Mouse (Mus musculus) thymus, adult 2 months (tissue): ENCODE data around the gene Ttll1.

Source experiments
- CTCF ChIP-seq: fragments of 200-500 bp; IDR thresholded peaks from 2 replicates; pipeline ENCODE4 v1.5.1; 2012; ENCODE audit warnings: mild to moderate bottlenecking, control low read depth, low read length, moderate library complexity, borderline replicate concordance; ENCODE audit not compliant: control insufficient read depth, poor library complexity, insufficient read depth; ENCODE audit errors: extremely low read depth
- POLR2A ChIP-seq: fragments of 200-500 bp; IDR thresholded peaks from 2 replicates; pipeline ENCODE4 v1.6.1; 2012; ENCODE audit warnings: mild to moderate bottlenecking, low read length, control low read depth, moderate library complexity; ENCODE audit not compliant: control insufficient read depth, poor library complexity, insufficient read depth; ENCODE audit errors: extremely low read depth

DNA sequence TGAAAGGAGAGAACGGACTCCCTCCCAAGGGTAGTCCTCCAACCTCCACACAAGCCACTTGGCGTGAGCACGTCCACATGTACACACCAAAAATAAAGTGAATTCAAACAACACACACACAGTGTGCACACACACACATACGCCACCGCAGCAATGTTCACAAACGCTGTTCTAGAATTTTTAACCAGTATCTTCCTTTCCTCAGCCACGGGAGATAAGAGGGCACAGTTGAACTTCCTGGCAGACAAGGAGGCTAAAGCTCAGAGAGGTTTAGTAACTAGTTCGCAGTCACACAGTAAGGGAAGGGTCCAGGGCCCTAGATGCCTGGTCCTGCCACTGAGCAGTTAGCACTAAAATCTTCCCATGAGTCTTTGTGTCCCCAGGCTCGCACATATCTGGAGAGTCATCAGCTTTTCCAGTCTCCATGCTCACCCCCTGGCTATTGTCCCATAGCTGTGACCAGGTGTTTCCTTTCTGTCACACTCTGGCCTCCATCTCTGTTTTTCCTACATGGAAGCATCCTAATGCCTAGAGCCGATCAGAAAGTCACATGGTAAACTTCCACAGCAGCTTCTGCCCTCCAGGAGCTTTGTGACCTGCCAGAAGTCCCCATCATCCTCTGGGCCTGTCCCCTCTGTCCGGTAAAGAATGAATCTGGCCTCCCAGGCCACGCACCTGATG is 34.0 kb downstream of the Ttll1 start:
- TF ChIP-seq POLR2A (no peak), CTCF (no peak)
